Mouse (Mus musculus) left cerebral cortex, postnatal 25 days (tissue): ENCODE results near the gene 2310022A10Rik. TPM values are rescaled to one million over a fixed set of nuclear protein-coding genes. Genes with fewer than 3 reads are reported as not detected.

ENCODE experiments used
- DNase-seq, 2 experiments: peaks; one replicate each; pipeline ENCODE4 v3.0.0; 2022; ENCODE audit warnings: low spot score in 2 of 2, mixed read lengths in 1 of 2
- intact Hi-C: fragments of 180-260 bp; cut with DNase I; formaldehyde crosslinking; loops from one replicate; pipeline ENCODE4 v1.15.1; 2025
- total RNA-seq, 2 experiments: library from RNA; stranded (reverse); gene quantifications; 2 replicates each; pipeline ENCODE4 v1.2.3; 2021

The 2310022A10Rik gene
- total RNA-seq, 2 experiments from 2014 or later = 26.4 to 27.8 TPM

DNA sequence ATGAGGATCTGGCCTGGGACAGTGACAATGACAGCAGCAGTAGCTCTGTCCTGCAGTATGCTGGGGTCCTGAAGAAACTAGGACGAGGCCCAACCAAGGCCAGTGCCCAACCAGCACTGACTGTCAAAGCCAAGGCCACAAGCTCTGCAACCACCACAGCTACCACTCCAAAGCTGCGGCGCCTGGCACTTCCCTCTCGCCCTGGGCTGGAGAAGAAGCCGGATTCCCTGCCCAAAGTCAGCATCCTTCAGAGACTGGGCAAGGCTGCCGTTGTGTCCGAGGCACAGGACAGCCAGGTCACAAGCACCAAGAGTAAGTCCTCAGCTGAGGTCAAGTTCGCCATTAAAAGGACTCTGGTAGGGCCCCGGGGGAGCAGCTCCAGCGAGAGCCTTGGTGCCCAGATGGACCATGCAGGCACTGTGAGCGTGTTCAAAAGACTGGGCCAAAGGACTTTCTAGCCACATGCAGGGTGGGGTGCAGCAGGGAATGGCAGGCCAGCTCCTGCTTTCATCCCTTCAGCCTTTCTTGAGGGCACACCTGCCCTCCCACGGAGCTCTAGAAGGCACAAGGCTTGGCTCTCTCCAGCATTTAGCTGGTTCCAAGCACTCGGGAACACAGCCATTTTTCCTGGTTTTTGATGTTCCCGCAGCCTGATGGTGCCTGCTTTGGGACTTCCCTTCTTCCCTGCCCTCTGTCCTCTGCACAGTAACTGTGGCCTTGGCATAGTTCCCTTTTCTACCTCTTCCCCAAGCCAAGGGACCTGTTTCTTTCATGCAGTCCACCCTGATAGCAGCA, 27.5 kb downstream of the 2310022A10Rik start:
- intact Hi-C loops = no loop called here
- no peak for DNase-seq

DNA sequence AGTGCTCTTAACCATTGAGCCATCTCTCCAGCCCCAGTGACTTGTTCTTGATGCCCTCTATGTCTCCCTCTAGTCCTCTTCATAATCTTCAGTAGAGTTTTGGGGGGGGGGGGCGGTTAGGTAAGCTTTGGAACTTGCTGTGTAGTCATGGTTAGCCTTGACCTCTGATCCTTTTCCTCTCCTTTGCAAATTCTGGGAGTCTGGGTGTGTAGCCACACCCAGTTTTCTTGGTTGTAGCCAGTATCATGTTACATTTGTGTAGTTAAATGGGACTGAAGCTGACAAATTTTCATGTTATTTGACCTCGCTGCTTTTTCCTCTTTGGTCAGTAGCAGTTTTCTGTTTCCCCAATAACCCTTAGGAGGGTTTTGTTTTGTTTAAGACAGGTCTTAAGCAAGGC, 33.8 kb downstream of the 2310022A10Rik start:
- intact Hi-C loops = no loop called here
- DNase-seq = no peak

- no peak for DNase-seq
- intact Hi-C loops = no loop called here
Observed at GRCm38 (mm10) chr7:27587741-27588140, 34.7 kb downstream of the 2310022A10Rik start.

- intact Hi-C loops = no loop called here
- DNase-seq = no peak
Observed at GRCm38 (mm10) chr7:27590088-27590487, 37.1 kb downstream of the 2310022A10Rik start.

DNA sequence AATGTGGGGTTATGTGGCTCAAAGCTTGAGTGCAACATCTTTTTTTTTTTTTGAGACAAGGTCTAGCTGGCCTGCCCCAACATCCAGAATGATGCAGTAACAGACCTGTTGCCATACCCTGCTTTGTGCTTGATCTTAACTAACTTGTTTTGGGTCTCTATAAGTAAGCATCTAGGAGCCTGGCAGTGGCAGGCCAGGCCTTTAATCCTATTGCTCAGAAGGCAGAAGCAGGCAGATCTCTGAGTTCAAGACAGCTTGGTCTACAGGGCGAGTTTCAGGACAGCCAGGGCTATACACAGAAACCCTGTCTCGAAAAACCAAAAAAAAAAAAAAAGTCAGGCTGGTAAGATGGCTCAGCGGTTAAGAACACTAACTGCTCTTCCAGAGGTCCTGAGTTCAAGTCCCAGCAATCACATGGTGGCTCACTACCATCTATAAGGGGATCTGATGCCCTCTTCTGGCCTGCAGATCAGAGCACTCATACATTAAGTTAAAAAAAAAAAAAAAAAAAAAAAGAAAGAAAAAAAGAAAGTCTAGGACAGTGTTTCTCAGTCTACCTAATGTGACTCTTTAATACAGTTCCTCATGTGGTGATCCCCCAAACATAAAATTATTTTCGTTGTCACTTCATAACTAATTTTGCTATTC, 37.7 kb downstream of the 2310022A10Rik start:
- intact Hi-C loops = loop anchor here (1.0 kb wide), 1 partner anchor 11 kb away; no protein-coding TSS in a partner anchor
- DNase-seq = no peak

DNA sequence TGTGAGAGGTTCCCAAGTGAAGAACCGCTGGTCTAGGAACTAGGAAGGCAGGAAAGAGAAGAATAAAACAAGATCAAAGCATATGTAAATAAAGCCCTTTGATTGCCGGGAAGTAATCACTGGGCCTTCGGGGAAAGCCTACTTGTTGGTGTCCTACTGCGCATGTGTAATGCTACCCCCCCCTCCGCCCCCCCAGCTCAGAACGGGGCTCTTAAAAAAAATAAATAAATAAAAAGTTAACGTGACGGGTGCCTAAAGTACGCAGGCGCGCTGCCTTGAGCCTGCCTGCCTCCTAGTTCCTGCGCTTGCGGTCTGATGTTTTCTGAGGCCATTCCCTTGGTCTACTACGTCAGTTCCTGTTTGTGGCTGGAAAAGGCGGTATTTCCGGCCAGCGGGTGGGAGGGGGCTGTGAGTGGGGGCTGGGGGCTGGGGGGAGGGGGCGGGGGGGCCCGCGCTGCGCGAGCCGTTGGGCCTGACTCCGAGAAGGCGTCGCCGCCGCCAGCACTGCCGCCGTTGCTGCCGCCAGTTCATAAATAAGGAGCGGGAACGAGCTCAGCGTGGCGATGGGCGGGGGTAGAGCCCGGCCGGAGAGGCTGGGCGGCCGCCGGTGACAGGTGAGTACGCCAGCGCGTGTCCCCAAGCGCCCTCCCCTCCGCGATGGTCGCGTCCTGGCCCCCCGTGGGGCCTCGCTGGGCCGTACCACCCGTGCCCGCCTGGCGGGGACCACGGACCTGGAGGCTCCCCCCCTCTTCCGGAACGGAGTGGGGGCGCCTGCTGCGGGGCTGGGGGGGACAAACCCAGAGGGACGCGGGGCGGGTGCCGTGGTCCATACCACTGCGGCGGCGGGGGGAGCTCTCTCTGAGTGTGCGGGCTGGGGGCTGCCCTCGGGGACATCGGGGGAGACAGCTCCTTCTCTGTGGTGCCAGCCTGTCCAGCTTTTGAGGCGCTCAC, 38.5 kb downstream of the 2310022A10Rik start, which contains the start of gene Akt2:
Akt2 (plus strand) TSS at position 287 of the 951 bp plus-strand sequence.
- DNase-seq = peak; percentile 92 to 98
- intact Hi-C loops = loop anchor here (1.0 to 2.0 kb wide), 2 partner anchors 10 to 63 kb away; no protein-coding TSS in a partner anchor

DNA sequence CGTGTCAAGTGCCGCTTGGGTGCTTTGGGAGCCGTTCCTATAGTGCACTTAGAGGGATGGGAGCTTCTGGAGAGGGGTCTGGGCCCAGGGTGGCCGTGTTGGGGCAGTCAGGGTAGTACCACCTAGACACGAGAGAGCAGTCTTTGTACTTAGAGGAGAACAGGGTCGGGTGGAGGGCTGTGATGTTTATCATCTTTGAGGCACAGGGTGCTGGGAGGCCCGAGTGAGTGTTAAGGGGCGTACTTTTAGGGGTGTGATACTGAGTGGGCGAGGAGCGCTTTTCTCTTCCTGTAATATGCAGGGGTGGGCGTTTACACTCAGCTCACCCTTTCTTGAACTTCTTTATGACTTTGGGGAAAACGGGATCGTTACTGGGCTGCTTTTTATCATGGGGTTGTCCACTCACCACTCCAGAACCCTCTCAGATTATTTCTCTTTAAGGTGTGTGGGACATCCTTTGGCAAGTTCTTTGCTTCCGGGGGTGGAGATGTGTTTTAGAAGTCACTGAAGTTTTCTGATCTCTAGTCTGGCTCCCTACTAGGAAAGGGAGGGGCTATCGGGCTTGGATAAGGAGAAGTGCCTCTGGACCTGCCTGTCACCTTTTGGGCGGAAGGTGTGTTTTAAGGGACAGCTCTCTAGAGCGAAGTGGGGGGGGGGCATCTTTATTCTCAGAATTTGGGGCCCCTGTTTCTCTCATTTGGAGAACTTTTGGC, 39.3 kb downstream of the 2310022A10Rik start:
- intact Hi-C loops = loop anchor here (2.0 kb wide), 1 partner anchor 62 kb away; no protein-coding TSS in a partner anchor
- peak in 1 of 2 experiments; percentile 75 for DNase-seq

DNA sequence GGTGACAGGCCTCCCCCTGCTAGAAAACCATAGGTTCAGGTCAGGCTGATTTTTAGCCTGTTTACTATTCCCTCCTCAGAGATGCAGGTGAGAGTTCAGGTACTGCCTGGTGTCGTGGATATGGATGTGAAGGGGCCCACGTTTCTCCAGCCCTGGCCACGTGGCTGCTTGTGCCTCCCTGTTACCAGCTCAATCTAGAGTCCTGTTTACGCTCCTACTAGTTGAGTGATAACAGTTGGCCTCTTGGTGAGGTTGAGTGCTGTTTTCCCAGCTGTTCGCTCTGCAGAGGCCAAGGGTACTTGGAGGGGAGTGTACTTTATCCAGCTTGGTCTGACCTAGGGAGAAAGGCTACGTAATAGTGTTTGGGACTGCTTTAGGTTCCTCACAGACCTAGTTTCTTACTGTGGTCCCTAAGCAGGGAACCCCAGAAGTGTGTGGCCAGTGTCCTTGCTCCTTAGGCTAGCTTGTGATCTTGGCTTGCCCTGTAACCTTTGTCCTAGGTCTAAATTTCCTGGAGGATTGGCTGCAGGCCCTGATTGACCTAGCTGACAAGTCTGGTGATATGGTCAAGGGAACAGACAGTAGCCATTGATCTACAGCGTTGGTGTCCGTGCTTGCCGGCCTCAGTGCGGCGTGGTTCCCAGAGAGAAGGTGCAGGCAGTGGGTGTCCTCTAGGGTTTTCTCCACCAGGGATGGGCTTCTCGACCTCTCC, 40.1 kb downstream of the 2310022A10Rik start:
- no peak for DNase-seq
- intact Hi-C loops = loop anchor here (2.0 kb wide), 1 partner anchor 62 kb away; no protein-coding TSS in a partner anchor

GRCm38 (mm10) chr7:27596586-27597503, 43.8 kb downstream of the 2310022A10Rik start:
- intact Hi-C loops = no loop called here

GRCm38 (mm10) chr7:27598053-27598452, 45.0 kb downstream of the 2310022A10Rik start:
- DNase-seq = peak in 1 of 2 experiments; percentile 66
- intact Hi-C loops = no loop called here

More at GRCm38 (mm10) chr7:27596586-27597503, 43.8 kb downstream of the 2310022A10Rik start:
- DNase-seq = no peak

DNA sequence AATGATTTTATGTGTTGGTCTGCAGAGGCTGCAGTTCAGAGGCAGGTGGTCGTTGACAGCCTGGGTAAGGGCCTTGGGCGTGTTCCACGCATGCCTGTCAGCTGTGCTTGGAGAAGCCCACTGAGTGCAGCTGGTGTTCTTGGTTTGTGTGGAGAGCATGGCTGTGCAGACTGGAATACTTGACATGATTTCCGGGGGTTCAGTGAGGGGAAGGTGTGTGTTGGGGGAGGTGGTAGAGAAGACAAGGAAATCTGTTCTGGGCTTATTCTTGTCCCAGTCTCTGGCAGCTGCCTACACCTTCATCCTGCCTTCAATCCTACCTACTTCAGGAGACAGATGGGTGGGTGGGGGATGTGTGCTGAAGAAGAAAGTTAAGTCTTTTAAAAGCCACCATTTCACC, 48.6 kb downstream of the 2310022A10Rik start:
- DNase-seq = peak; percentile 79 to 98
- intact Hi-C loops = loop anchor here (1.0 to 2.0 kb wide), 3 partner anchors 10 to 53 kb away; partner anchors contain the start of gene Akt2

GRCm38 (mm10) chr7:27602161-27602560, 49.1 kb downstream of the 2310022A10Rik start:
- intact Hi-C loops = loop anchor here (1.0 kb wide), 1 partner anchor 19 kb away; no protein-coding TSS in a partner anchor
- peak in 1 of 2 experiments; percentile 77 for DNase-seq

DNA sequence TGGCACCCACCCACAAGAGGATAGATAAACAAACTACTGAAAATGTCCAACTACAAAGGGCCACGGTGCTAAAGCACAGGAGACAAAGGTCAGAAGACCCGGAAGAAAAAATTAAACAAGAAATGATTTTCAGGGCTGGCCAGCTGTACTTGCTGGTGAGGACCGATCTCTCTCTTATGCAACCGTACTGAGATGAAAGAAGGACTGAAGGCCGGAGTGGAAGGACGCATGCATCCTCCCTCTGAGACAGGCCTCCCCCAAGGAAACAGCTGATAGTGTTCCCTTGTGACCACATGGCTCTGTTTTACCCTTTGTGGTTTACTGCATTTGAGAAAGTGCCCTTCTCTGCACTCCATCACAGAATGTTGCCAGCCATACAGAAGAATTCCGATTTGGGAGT, 49.8 kb downstream of the 2310022A10Rik start:
- DNase-seq = no peak
- intact Hi-C loops = loop anchor here (1.0 kb wide), 1 partner anchor 18 kb away; no protein-coding TSS in a partner anchor

DNA sequence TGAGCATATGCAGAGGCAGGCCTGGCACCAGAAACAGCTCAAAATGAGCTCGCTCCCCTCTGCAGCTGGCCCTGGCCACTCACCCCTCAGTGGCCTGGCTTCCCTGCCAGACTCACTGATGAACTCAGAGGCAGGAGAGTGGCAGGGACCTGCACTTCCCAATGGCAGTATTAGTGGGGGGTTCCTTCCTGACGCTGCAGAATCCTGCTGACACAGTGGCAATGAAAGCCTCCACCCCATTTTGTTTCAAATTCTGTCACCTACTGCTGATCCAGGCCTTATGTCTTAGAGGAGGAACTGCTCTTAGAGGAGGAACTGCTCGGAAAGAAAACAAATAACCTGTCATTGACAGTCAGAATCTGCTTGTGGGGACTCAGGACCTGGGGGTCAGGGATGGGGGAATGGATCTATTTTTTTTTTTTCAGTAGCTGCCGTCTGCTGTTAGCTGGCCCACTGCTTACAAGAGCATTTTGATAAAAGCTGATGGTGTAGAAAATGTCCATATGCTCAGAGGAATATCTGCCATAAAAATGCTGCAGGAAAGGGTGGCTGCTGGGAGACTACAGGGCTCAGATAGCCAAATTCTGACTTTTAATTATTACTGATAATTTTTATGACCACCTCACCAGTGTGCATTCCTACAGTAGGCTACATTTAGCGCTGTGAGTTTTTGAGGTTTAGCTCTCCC, 51.8 kb downstream of the 2310022A10Rik start:
- no peak for DNase-seq
- intact Hi-C loops = no loop called here

DNA sequence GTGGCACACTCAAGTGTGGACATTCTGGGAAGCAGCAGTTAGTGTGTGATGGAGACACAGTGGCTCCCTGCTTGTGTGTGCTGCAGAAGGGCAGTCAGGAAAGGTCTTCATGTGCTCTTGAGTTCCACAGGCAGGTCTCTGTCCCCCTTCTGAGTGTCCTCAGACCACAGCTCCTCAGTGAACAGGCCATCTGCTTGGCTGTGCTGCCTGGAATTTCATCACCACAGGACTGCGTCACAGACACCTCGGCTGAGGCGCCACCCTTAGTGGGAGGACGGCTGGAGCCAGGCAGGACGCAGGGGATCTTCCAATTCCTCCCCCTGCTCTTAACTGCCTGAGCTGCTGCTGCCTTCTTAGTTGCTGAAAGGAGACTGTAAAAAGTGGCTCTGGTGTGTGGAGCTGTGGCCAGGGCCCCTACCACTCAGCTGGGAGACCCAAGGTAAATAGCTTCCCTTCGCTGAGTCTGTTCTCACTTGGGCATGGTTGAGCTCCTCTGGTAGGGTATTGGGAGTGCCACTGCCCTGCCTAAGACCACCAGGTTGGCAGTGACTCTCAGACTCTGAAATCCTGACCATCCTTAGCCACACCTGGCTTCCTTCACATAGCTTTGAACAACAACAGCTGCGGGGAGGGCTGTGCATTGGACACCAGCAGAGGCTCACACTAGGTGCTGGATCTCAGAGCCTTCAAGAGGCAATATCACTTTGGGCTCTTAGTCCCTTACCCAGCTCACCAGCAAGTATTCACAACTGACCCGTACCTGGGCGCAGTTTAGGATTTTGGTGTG, 52.7 kb downstream of the 2310022A10Rik start:
- intact Hi-C loops = loop anchor here (2.0 kb wide), 1 partner anchor 15 kb away; no protein-coding TSS in a partner anchor
- DNase-seq = peak; percentile 71 to 93
